In genomic region chr6:94283318-94284061, GRCm38 (mm10) we compare ENCODE assay signal across 8 mouse cellular contexts. TPM values are rescaled to one million over a fixed set of nuclear protein-coding genes. Genes with fewer than 3 reads are reported as not detected.
A peak's percentile ranks its signal among the peaks of the same experiment; 100 is the strongest.
DNase-seq lines count a peak whose midpoint lies in the region; ATAC-seq lines count a peak whose summit lies in the region.

Gene Magi1 (minus strand): TSS chr6:94283917.

- no peaks in the 10 kb centered on the region for H3K36me3 ChIP-seq in hindbrain, embryonic 13.5 days
- no peaks in the 10 kb centered on the region for H3K36me3 ChIP-seq in lung, embryonic 16.5 days (ENCODE audit: control insufficient read depth, insufficient read depth, low read length)

- peak within 1 kb of the TSS; percentile 76 for H3K9ac ChIP-seq in hindbrain, embryonic 13.5 days
- peak within 1 kb of the TSS; percentile 88 for H3K9ac ChIP-seq in lung, embryonic 16.5 days (ENCODE audit: low read length)

- no peaks in the 10 kb centered on the region for H3K27me3 ChIP-seq in hindbrain, embryonic 13.5 days
- H3K27me3 ChIP-seq in lung, embryonic 16.5 days (ENCODE audit: control insufficient read depth, insufficient read depth, low read depth, low read length) = no peaks in the 10 kb centered on the region

- H3K4me2 ChIP-seq in hindbrain, embryonic 13.5 days = peak within 1 kb of the TSS; percentile 89
- peak within 1 kb of the TSS; percentile 86 for H3K4me2 ChIP-seq in lung, embryonic 16.5 days (ENCODE audit: low read depth, low read length)

- H3K9me3 ChIP-seq in hindbrain, embryonic 13.5 days = peaks cover 2% of the 10 kb centered on the region; the same call in 1 of the 2 replicates
- no peaks in the 10 kb centered on the region for H3K9me3 ChIP-seq in lung, embryonic 16.5 days (ENCODE audit: control insufficient read depth, low read length)

- peak within 1 kb of the TSS; percentile 78 for H3K4me3 ChIP-seq in hindbrain, embryonic 13.5 days
- H3K4me3 ChIP-seq in lung, embryonic 16.5 days (ENCODE audit: low read length) = peak within 1 kb of the TSS; percentile 72

- DNase-seq in R1 (ENCODE audit: low read depth, low spot score) = peak; percentile 95
- peak; percentile 96 to 98 for DNase-seq in cerebellum, postnatal 10 days
- DNase-seq in frontal cortex, postnatal 25 days (ENCODE audit: low spot score in 2 of 2) = peak; percentile 80 to 85
- peak; percentile 89 to 93 for DNase-seq in layer of hippocampus, postnatal 10 days (ENCODE audit: low spot score in 2 of 2)
- peak; percentile 82 for DNase-seq in retina, adult 2 months (ENCODE audit: low read depth, low spot score)
- peak; percentile 75 for DNase-seq in thymus, postnatal 14 days

- WGBS in hindbrain, embryonic 13.5 days = under 1% methylated on average over 83 of the region's 86 CpGs
- under 1% methylated on average over 83 of the region's 86 CpGs for WGBS in lung, embryonic 16.5 days

- H3K27ac ChIP-seq in hindbrain, embryonic 13.5 days = peak within 1 kb of the TSS; percentile 93
- peak within 1 kb of the TSS; percentile 99 for H3K27ac ChIP-seq in lung, embryonic 16.5 days (ENCODE audit: low read length)

- ATAC-seq in hindbrain, embryonic 13.5 days (ENCODE audit: low FRiP score) = peak; percentile 96
- ATAC-seq in lung, embryonic 16.5 days (ENCODE audit: low read depth) = peak; percentile 95

- H3K4me1 ChIP-seq in hindbrain, embryonic 13.5 days (replicated peaks) = peaks cover 29% of the 10 kb centered on the region
- peaks cover 11% of the 10 kb centered on the region for H3K4me1 ChIP-seq in lung, embryonic 16.5 days (replicated peaks; ENCODE audit: control insufficient read depth, insufficient read depth, low read length)

RNA-seq across cellular contexts. Expression of gene Magi1, which starts in this region (rescaled TPM):
- 29.1 and 31.6 TPM in 2 replicates for polyA plus RNA-seq in hindbrain, embryonic 13.5 days (2015; fragmentation: Nextera tagmentation; extraction: Ambion mirVana)
- 10 to 100 TPM; 51.2 to 65.8 TPM for total RNA-seq in layer of hippocampus, postnatal 10 days (2021)
- polyA plus RNA-seq in lung, embryonic 16.5 days (2015; fragmentation: Nextera tagmentation; extraction: Ambion mirVana) = 8.9 and 9.4 TPM in 2 replicates

Comparison
In these comparisons a context has a peak if more than half of its experiments do, and no peak if none do; other contexts are left out.
1. Peak in every context shown above with its lines: DNase-seq, ATAC-seq, H3K4me3 ChIP-seq and H3K27ac ChIP-seq.